Mouse (Mus musculus) v-Abl transformed pro-B cells (cell line): ENCODE data around the gene Erlin1.

ENCODE experiments used
- in situ Hi-C, 2 experiments: fragments of 400-800 bp; cut with MboI; formaldehyde crosslinking; loops; one replicate each; pipeline ENCODE4 v1.15.1; 2025; ENCODE audit not compliant: unreplicated experiment in 2 of 2

The Erlin1 gene

GRCm38 (mm10) chr19:44000061-44000460 lies 69.5 kb downstream of the Erlin1 start:
- in situ Hi-C loops: no loop called here

GRCm38 (mm10) chr19:43998802-43999527 lies 70.6 kb downstream of the Erlin1 start:
- in situ Hi-C loops: no loop called here

- in situ Hi-C loops: no loop called here
Observed at GRCm38 (mm10) chr19:43998101-43998500, 71.5 kb downstream of the Erlin1 start.

- in situ Hi-C loops: no loop called here
Observed at GRCm38 (mm10) chr19:43995427-43995826, 74.2 kb downstream of the Erlin1 start.

- in situ Hi-C loops: no loop called here
Observed at GRCm38 (mm10) chr19:43992464-43992863, 77.1 kb downstream of the Erlin1 start.

GRCm38 (mm10) chr19:43990362-43990761 lies 79.2 kb downstream of the Erlin1 start:
- in situ Hi-C loops: no loop called here

- in situ Hi-C loops: no loop called here
Observed at GRCm38 (mm10) chr19:43986069-43986794, 83.4 kb downstream of the Erlin1 start, which contains the start of gene Cpn1. Cpn1 (minus strand) TSS chr19:43986556.
